Mouse (Mus musculus): ENCODE results near the gene Ulk4.
"Not testable (repeated sequence)": the region's sequence is repeated elsewhere in the genome, so short reads cannot be mapped to it uniquely, and the experiment has no call there.

Gene Ulk4

DNA sequence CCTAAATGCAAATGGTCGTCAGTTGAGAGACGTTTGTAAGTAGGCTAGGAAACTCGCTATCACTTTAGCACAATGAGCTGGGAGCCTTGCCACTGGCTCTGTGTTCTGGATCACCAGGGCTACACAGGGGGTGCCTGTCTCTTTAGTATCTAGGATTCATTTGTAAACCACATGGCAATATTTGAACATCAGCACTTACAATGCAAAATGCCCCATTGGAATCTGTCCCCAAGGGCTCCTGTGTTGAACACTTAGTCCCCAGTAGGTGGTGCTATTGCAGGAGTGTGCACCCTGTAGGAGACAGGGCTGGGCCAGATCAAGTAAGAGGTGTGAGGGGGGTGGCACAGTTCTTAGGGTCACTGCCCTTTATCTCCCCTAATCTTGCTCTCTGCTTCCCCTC is 217.7 kb downstream of the Ulk4 start:
- DNase-seq: no peak

DNA sequence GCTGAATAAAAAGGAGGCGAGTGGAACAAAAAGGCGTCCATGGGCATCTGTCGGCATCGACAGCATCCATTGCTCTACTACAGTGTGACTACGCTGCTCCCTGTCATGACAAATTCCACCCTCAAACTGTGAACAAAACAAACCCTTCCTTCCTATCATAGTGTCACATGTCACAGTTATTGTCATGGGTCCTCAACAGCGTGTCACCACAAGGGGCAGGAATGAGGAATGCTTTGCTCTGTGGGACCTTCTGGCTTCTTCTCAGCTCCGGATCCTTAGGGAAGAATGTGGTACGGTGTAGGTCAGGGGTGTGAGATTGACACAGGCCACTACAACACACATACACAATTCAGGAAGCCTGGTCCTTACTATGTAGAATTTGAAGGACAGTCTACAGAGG is 218.5 kb downstream of the Ulk4 start:
- DNase-seq: peak in 1 of 2 experiments; percentile 43

DNA sequence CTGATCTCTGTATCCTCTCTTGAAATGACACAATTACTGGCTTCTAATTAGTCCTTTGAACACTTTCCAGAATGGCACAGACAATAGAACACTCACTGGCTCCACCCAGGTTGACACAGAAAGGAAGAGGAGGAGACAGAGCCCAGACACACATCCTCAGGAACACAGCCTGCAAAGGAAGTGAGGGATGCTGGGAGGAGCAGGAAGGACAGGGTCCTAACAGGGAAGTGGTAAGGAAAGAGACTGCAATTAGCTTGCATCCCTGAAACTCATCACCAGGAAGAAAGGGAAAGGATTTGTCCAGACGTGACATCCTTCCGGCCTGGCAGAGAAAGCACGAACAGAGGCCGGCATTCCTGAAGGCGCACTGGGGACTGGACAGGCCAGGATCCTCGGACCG is 218.9 kb downstream of the Ulk4 start:
- DNase-seq: peak; percentile 62 to 75

DNA sequence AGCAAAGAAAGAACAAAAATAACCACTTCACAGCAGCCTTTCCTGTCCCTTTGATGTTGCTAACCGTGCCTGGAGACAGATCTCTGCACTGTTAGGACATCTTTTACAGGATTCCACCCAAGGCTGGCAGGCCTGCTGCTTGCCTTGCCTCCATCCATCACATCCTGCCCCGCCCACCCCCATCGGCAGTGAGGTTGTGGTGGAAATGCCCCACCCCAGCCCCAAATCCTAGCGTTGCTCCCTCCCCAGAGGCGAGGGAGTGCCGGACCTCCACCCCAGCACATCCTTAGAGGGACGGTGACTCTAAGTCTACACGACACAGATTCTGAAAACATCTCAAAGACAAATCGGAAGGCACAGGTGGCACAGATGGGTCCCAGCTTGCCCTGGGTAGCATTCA is 219.6 kb downstream of the Ulk4 start:
- DNase-seq: peak; percentile 53 to 66

DNA sequence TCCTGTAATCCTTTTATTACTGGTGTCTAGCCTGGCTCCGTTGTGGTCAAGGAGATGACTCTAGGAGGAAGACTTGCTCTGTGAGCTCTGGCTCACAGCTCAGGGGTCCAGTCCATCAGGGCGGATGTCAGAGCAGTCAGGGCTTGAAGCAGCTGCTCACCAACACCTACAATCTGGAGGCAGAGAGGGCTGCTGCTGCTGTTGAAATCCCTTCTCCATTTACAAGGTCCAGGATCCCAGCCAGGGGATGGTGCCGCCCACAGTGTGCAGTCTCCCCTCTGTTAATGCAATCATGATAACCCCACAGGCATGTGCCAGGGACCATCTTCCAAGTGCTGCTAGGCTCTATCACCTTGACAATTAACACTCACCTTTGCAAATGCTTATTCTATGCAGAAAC is 220.5 kb downstream of the Ulk4 start:
- no peak for DNase-seq

DNA sequence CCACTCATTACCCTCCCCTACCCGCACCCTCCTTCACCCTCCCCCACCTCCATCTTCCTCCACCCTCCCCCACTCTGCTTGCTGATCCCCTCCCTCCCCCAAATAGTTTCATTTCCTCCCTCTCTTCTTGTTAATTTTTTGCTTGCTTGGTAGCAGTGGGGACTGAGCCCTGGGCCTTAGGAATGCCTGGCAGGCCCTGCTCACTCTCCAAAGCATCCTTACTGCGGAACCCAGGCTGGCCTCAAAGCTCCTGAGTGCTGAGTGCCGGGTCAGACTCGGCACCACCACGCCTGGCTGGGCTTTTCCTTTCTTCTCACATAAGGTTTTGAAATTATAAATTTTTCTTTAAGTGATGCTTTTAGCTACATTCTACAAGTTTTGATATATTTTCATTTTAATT is 221.0 kb downstream of the Ulk4 start:
- no peak for DNase-seq

DNA sequence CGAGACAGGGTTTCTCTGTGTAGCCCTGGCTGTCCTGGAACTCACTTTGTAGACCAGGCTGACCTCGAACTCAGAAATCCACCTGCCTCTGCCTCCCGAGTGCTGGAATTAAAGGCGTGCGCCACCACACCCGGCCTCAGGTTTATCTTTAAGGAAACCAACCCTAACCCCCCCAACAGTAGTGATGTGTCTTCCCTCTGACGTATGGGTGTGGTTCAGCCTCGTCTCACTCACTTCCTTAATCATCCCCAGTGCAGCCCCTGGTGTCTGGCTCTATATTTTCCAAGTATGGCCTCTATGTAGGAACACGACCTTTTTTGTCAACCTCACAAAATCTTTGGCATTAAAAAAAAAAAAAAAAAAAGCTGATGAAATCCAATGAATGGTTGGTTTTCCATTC is 231.3 kb downstream of the Ulk4 start:
- DNase-seq: not testable (repeated sequence)

DNA sequence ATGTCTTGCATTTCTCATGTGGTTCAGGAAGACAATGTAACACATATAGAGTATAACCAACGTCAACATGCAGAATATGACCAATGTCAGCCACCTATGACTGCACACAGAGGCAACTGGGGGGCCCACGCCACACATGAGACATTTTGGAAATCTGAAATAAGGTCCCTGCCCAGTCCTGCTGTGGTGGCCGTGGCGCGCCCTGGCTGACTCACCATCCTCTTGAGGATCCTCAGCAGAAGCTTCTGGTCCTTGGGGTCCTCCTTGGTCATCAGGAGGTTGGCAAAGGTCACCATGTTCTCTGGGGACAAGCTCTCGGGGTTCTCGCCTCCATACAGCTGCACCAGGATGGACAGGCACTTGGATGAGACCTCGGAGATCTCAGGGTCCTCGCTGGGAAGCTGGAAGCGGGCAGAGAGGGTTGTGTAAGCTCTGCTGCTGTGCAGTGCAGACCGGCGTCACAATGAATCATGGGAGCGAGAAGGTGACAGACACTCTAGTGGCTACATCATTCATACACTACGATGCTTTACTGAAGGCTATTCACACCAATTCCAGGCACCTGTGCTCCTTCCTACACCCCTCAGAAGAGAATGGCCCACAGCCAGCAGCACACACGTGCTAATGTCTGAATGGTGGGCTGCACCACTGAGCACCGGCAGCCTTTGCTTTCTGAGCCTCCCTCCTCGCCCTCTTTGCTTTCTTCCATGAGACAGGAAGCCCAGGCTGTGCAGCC is 232.4 kb downstream of the Ulk4 start:
- no peak for DNase-seq

DNA sequence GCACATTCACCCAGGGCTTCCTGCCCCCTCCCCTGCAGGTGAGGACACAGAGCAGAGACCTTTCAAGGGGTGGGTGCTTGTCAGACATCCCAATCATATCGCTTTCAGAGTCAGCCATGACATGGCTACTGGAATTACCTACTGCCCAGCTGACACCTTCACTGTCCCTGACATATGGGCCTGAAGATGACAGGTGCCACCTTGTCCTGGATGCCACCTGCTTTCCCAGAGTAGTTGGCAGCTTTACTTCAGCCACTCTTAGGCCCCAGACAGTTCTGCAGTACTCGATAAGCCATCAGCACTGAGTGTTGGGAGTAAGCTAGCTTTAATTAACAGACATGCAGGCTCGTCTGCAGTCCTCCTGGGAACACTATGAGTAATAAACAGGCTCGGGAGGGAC is 234.0 kb downstream of the Ulk4 start:
- no peak for DNase-seq

DNA sequence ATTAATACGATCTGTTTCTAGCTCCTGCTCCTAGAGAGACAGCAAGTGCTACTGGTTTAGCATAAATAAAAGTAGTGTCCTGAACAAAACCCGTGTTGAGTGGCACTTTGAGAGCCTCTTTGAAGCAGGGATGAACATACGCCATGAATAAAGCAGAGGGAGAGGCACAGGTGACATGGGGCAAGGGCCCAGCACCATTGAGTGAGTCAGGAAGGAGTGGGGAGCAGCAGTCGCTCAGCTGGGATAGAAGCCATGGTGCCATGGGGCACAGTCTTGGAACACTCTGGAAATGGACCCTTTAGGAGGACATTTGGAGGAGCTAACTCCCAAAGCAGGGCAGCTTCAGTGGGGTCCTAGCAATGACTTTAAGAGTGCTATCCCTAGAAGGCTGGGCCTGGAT is 238.6 kb downstream of the Ulk4 start:
- no peak for DNase-seq

DNA sequence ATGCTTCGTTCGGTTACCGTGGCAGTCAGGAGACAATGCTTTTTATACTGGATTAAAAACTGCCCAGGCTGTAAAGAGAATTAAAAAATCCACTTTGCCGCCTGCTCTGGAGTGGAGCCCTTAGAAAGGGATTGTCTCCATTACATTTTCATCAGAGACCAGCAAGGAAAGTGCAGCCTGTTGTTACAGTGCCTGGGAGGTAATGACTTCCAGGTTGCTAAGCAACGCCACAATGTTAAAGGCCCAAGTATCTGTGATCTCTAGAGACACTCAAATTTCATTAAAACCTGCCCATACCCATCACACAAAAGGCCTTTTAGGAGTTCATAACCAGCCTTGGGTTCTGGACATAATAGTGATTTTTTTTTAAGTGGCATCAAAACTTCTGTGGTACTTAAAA is 239.0 kb downstream of the Ulk4 start:
- no peak for DNase-seq

DNA sequence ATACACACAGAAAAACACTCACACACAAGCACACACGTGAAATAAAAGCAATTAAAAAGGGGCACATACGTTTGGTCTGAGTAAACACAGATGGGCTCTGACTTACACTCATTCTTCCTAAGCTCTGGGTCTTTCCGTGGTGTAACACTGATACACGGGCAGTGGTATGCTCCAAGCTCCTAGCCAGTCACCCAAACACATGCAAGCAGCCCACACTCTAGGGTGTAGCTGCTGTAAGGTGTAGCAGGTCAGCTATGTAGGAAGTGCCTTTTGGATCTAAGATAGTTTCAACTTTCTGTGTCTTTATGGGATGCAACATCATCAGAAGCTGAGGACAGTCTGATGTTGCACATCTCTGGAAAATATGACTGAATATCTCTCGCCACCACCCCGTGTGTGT is 241.7 kb downstream of the Ulk4 start:
- no peak for DNase-seq

DNA sequence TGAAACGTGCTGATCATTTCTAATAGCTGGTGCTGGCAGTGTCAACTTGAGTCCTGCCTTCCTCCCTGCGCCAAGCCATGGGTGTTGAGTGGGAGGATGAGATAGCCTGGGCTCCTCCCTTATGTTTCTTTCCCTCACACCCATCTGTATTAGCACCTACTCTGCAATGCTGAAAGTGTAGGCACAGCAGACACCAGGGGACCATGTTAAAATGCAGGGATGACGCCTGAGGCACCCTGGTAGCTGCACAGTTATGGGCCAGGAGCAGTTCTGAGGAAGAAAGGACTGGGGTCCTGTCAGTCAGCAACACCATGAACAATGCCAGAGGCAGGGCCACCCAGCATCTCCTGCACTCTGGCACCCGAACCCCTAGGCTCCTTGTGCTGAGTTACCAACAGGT is 243.4 kb downstream of the Ulk4 start:
- DNase-seq: no peak

DNA sequence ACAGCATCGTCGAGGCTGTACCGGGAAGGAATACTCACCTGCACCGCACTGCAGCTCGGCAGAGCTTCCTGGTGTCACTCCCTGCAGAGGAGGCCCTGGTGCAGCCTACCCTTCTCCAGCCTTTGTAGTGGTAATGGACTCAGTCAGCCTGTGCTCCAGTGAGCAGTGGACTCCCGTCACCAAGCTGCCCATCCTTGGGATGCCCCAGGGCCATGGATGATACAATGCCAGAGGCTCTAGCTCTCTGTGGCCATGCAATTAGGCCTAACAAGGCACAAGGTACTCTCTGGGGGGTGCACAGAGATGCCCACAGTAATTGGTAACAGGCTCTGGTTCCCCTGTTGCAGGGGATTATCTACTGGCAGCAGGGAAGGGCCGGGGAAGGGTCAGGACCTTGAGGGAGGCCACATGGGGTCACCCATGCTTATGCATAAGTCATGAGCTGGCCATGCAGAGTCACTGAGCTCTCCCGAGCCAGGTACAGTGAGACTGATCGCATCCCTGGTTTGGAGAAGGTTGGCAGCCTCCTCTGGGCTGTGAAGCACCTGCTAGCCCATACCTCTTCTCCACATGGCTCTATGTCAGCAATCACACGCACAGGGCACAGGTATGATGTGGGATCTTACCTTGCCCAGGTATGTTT is 244.6 kb downstream of the Ulk4 start:
- DNase-seq: no peak

DNA sequence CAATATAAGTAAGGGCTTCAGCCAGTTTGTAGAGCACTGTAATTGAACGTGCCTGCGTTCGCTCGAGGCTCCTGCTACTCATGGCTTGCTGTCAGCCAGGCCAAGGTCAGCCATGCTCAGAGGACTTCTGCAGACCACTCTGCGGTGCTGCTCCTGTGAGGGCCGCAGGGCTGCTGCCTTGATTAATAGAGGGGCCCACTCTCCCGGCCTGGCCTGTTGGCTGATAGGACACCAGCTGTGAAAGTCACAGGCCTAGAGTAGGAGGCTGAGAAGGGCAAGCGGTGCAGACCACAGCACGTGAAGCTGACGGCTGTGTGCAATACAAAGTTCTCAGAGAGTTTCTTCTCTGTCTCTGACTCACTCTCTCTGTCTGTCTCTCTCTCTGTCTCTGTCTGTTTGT is 246.0 kb downstream of the Ulk4 start:
- DNase-seq: no peak

DNA sequence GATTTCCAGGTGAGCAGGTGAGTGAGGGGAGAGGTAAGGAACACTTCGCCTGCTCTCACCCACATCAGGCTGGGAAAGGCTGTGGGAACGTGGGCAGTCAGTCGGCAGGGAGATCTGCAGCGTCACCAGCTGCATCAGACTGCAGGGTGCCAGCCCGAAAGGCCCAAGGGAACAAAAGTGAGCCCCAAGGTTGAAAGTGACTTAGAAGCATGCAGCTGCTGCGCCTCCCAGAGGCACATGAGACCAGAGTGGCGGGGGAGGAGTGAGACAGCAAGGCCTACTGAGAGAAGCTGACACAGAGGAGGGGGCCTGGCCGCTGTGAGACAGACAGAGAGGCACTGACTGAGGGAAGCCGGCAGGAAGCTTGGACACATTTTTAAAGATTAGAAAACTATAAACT is 247.2 kb downstream of the Ulk4 start:
- no peak for DNase-seq

DNA sequence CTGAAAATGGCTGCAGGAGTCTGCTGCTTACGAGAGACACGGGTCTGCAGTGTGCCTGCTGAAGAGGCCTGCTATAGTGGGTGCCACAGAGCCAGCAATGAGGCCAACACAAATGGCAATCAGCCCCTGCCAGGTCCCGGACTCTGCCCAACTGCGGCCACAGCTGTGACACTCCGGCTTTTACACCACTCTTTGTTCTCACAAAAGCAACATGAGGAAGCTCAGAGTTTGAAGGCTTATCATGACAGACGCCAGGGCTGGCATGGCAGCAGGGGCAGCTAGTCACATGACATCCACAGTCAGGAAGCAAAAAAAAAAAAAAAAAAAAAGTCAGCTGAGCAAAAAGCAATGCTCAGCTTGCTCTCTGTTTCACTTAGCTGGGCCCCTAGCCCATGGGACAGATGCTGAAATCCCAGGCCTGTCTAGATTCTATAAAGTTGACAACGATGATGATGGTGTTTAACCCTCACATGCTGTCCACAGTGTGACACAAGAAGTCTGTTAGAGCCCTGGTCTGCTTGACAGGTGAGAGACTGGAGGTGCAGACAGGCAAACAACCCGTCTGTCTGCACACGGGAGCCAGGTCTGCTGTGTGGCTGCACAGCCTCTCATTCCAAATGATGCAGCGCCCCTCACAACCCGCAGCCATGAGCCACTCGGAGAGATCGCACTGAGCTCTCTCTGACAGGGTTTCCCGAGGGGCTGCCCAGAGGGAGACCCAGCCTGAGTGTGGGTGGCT is 253.3 kb downstream of the Ulk4 start:
- DNase-seq: no peak

DNA sequence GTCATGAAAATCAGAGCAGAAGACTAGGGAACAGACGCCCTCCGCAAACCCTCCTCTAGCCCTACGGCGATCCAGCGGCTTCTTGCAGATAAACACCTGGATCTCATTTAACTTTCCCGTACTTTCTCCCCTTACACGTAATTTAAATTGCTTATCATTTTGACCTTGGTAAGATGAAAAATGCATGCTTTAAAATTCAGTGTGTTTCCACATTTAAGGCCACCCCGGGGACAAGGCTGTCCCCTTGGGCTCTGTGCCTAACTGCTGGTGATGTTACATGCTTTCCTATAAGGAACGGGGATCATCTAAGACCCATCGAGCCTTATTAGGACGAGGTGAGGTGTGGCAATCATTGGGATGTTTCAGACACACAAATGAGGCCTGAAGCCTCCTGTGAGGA is 256.6 kb downstream of the Ulk4 start:
- DNase-seq: no peak

DNA sequence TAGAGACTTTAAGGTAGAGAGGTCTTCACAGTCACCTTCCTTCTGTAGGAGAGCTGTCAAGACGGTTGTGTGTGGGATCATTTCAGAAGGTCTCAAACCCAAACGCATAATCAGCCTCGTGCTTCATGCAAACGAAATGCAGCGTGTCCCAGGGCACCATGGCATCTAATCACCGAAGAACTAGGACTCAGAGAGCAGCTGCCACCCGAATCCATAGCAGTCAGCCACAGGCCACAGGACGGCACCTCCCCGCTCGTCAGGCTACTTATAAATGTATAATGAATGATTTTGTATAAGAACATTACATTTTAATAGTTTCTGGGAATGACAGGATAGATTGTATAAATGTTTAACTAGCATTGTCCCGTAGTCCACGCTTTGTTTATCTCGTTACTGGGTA is 257.1 kb downstream of the Ulk4 start:
- no peak for DNase-seq

DNA sequence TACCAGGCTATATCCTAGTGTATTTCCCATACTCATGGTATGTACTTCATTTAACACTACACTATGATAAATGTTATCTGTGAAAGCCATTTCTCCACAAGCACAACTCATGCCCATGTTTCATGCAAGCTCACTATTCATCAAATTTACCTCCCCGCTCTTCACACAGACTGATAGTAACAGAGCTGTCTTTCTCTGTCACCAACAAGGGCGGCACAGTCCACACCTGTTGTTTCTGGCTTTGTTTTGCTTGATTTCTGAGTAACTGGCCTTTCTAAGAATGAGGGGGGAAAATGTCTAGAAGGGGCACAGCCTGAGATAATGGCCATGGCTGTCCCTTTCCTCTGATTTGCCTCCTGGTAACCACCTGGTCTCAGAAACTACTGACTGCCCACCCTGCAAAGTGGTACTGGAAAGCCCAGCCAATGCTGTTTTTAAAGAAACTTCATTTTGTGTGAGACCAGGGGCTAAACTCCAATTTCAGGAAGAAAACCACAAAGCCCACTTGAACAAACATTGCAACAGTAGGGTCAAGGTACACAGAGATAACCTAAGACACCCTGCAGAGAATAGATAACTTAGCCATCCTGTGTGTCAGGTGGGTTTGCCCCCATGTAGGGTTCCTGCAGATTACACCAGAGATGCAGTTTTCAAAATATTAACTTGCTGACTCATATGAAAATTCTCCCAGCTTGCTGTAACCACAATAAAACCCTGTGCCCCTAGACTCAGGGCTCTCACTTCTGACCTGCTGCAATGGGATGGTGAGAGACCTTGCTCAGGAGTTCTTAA is 258.3 kb downstream of the Ulk4 start:
- no peak for DNase-seq

DNA sequence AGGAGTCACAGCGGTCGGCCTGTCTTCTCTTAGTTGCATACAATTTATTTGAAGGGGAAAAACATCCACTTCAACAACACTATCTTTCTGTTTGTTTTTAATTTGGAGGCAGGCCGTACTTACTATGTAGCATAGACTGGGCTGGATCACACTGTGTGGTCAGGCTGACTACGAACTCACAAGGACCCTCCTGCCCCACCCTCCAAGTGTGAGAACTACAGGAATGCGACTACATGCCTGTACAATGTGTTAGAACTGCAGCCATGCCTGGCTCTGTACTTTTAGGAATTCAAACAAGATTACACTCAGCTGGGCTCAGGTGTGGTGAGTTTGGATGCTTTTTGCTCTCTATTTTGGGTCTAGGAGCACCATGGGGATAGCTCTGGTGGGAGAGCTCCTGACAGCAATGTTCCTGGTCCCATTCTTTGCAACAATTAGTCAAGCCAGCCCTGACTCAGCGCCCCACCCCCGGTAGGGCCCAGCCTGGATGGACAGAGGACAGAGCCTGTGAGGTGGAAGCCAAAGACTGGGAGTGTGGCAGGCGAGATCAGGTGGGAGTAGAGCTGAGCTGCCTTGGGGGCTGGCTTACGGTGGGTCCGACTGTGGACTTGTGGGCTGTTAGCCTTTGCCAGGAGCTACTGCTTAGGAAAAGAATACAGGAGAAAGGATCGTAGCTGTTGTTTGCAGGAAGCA is 261.0 kb downstream of the Ulk4 start:
- DNase-seq: no peak

DNA sequence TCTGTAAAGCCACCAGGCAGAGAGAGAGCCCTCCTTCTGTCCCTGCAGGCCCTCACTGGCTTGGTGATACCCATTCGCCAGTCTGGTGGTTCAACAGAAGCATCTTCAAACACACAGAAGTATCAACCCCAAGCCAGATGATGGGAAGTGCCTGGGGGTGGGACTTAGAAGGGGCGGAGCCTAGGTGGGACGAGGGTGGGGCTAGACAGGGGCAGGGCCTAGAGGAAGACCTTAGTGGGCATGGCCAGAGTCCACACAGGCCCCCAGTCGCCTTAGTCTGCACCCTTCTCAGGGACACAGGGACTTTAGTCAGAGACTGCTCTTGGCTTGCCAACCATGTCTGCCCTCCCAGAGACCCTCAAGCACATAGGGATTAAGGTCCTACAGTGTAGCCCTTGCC is 265.5 kb downstream of the Ulk4 start:
- DNase-seq: no peak

DNA sequence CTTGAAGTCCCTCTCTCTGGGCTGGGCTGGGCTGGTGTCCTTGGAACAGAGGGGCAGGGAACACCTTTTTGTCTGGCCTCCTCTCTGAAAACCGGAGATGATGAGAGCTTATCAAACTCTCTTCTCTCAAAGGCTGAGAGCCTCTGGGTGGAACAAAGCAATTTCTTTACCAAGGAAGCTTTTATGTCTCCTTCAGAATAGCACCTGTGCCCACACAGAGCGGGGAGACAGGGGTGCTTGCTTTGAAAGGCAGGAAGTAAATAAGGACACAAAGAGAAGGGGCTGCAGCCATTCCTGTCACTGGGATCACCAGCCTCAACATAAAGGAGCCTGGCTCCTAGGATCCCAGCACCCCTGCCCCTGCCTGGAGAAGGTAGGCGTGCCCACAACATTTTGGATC is 266.5 kb downstream of the Ulk4 start:
- no peak for DNase-seq

Measured in lung, postnatal 4 days (tissue).